Mouse (Mus musculus): ENCODE data around the gene Iapp.

DNA sequence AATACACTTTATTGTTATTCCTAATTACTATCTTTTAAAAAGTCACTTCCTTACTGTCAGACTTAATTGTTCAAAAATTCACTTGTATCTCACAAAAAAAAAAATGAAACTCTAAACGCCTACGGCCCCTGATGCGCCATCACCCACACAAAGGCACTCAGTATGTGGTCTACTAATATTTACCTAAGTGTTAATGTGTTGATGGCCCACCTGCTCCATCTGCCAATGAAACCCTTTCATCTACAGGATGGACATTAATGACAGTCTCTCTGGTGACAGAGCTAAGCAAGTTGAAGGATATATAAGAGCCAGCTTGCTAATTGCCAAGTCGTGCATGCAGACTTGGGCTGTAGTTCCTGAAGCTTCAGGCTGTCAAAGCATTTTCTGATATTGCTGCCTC is at the start of gene Iapp:
- TF ChIP-seq POLR2A (IDR thresholded peaks at IDR 0.05; ENCODE audit: control insufficient read depth, extremely low read depth, insufficient read depth, low read length, poor library complexity): no peak
- no peak for TF ChIP-seq CTCF (IDR thresholded peaks at IDR 0.05; ENCODE audit: borderline replicate concordance, control insufficient read depth, extremely low read depth, insufficient read depth, low read length, poor library complexity)

Data from thymus, adult 2 months (tissue).